Mouse (Mus musculus) thymus, postnatal 4 days (tissue): ENCODE measurements around the gene Kcnh8.

Experiments
- DNase-seq: peaks from one replicate; pipeline ENCODE4 v3.0.0; 2021

Gene Kcnh8

DNA sequence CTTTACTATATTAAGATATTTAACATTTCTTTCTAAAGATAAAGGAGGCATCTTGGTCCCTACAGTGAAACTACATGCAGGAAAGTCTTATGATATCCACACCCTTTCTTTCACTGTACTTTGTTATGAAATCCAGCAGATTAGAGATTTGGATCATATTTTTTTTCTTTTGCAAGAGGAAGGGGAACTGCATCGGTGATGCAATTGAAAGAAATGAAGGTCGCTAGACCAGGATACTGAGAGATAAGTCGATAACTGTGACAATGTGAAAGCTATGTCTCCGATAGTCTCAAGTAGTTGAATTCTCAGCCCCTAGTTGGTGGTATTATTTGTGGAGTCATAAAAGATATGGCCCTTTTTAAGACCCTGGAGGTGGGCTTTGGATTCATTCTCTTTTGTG lies 227.2 kb downstream of the Kcnh8 start:
- no peak for DNase-seq

DNA sequence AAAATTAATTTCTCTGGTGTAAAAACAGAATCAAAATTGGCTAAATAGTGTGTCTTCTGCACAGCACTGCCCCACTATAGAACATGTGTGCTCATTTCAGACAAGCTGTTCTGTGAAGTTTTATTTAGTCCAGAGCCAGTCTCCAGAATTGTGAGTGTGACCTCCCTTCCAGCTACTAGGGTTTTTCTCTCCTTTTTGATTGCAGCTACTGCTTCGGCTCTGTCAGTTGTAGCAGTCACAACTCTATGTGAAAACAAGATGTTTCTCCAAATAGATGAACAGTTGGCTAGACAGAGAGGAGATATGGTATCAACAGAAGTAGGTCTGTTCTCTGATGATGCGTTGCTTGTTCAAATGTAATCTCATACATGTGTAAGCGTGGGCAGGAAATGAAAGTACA lies 270.7 kb downstream of the Kcnh8 start:
- DNase-seq: no peak

DNA sequence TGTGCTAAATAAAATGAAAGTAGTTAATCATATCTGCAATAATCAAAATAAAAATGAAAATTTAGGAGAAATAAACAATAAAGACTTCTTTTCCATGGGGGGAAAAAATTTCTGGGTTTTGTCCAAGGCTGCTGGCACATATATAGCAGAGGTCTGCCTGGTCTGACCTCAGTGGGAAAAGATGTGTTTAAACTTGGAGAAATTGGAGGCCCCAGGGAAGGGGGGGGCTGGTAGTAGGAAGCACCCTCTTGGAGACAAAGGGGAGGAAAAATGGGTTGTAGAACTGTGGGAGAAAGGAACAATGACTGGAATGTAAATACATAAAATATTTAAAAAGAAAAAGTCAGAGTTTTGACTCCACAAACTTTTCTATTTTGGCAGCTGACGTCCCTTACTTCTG lies 276.5 kb downstream of the Kcnh8 start:
- no peak for DNase-seq

DNA sequence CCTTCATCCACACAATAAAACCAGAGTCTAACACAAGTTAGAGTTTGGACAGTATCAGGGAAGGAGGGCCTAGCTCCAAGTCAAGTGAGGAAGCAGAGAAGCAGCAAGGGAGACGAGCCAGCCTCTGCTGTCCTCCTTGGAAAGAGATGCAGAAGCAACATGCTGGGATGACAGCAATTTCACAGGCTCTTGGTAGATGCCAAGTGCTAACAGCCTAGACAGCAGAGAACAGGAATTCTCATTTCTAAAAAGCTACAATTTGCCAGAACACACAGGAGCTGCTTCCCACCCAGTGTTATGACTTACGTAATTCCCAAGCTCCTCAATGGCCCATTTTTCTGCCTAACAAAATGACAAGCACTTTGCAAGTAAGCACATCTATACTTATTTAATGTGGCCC lies 277.5 kb downstream of the Kcnh8 start:
- no peak for DNase-seq

DNA sequence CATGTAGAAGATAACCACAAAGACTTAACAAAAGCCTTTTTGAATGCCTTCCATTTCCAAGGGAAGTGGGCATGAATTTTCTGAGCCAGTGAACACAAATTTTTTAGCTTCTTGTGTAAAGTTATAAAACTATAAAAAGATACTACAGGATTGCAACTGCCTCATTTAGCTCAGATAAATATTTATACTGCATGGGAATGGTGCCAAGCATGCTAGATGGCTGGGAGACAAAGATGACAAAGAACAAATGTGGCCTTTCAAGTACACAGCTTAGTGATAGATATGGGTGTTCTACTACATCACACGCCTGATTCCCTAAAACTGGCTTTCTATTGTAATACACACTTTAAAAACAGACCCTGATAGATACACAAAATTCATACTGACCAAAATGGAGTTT lies 282.7 kb downstream of the Kcnh8 start:
- no peak for DNase-seq

DNA sequence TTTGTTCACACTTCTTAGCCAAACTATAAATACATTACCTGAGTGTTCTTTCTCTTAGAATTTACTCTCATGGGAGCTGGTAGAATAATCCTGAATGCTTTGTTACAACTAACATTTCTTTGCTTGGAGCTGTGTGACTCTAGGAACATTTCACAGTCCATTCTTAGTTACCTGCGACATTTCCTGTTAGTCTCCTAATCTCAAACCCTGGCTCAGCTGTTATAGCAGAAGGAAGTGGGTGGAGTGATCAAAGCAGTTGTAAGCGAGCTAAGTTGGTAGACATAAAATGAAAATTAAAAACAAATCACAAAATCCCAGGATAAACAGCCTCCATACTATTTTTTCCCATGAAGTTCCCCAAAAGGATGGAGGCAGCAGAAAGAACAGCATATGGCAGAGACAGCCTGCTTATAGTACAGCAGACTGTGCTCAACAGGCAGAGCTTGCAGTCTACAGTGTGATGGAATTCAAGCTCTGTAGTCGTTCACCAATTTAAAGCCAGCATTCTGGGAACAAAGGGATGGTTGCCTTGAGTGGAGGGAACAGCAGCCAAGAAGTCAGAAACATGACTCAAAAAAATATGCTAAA lies 318.1 kb downstream of the Kcnh8 start:
- no peak for DNase-seq

DNA sequence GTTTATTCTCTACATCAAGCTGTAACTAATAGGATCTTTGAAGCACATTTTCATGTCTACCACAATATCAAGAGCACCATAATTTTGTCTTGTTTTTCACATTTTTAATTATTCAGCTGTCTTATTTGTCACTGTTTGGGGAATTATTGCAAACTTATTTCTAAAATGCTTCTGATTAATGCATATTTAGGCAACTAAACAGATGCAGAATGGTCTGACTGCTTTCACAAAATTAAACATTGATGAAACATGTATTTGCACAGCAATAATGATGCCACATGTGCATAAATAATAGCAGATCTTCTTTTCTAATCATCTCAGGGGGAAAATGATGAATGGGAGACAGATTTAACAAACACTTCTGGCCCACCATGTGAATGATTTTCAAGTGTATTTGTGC lies 341.5 kb downstream of the Kcnh8 start:
- DNase-seq: no peak

DNA sequence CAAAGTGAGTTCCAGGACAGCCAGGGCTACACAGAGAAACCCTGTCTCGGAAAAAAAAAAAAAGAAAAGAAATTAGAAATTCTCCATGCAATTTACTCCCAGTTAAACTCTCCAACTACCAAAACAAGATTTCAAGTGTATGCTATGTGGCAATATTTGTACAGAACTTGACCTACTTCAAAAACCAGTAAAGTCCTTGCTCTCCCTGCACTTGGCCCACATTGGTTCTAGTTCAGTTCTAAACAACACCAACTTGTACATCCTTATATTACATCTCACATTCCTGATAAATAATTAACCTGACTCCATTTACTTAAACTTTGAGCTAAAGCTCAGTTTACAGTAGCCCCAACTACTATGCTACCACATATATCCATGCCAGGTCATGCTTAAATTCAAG lies 370.2 kb downstream of the Kcnh8 start:
- no peak for DNase-seq

DNA sequence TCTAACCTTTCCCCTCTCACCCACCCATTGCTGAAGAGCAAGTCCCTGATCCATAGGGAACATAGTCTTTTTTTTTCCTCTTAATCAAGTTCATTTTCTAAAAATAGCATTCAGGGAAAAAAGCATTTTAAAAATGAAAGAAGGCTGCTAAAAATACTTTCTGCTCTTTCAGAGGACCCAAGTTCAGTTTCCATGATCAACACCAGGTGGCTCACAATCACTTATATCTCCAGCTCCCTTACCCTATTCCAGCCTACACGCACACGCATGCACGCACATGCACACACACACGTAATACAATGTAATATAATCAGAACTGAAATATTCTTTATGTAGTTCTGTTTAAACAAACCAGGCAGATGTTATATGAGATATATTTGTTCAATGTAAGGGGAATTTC lies 378.4 kb downstream of the Kcnh8 start:
- DNase-seq: no peak
